Mouse (Mus musculus): ENCODE measurements around the gene Zmynd19. TPM values are rescaled to one million over a fixed set of nuclear protein-coding genes. Genes with fewer than 3 reads are reported as not detected.
A peak's percentile ranks its signal among the peaks of the same experiment; 100 is the strongest.

Zmynd19 gene
- polyA plus RNA-seq, 1 experiment from 2014 or later = 31.1 TPM

GRCm38 (mm10) chr2:24918930-24919838 lies 30.4 kb upstream of the Zmynd19 start, which contains the start of gene Ehmt1:
Ehmt1 (minus strand) TSS chr2:24919614.
- DNase-seq (ENCODE audit: low read depth, low spot score) = no peak
- peak; percentile 87 for ATAC-seq
- ChIA-PET CTCF (interaction anchor here (0.9 to 2.8 kb wide), 3 partner anchors 11 to 44 kb away, joined by 3 to 9 read pairs (median 4); no protein-coding TSS in a partner anchor), POLR2A (interaction anchor here (1.0 to 1.5 kb wide), 5 partner anchors 9 to 55 kb away, joined by 3 to 6 read pairs (median 4); partner anchors contain the start of gene Zmynd19)
- no peak for TF ChIP-seq CTCF (IDR thresholded peaks at IDR 0.05)
- H3K27me3 ChIP-seq = no peaks in the 10 kb centered on the region
- in situ Hi-C loops (cut with MboI; ENCODE audit: low pct_unique_long_range_greater_than_20kb) = no loop called here

GRCm38 (mm10) chr2:24919839-24920175 lies 29.8 kb upstream of the Zmynd19 start:
- ATAC-seq = peak; percentile 24
- ChIA-PET CTCF (interaction anchor here (0.9 kb wide), 1 partner anchor 43 kb away, joined by 3 read pairs; no protein-coding TSS in a partner anchor), POLR2A (interaction anchor here (1.0 to 1.5 kb wide), 4 partner anchors 8 to 30 kb away, joined by 3 to 6 read pairs (median 4); partner anchors contain the start of gene Zmynd19)
- in situ Hi-C loops (cut with MboI; ENCODE audit: low pct_unique_long_range_greater_than_20kb) = no loop called here
- TF ChIP-seq CTCF (IDR thresholded peaks at IDR 0.05) = no peak
- no peaks in the 10 kb centered on the region for H3K27me3 ChIP-seq
- DNase-seq (ENCODE audit: low read depth, low spot score) = no peak

- ChIA-PET POLR2A (interaction anchor here (1.0 kb wide), 1 partner anchor 9 kb away, joined by 4 read pairs; no protein-coding TSS in a partner anchor), CTCF (interaction anchor here (1.1 to 2.1 kb wide), 4 partner anchors 9 to 57 kb away, joined by 3 to 7 read pairs (median 4); no protein-coding TSS in a partner anchor)
- ATAC-seq (no peak), DNase-seq (ENCODE audit: low read depth, low spot score) (no peak)
- H3K27me3 ChIP-seq = no peaks in the 10 kb centered on the region
- in situ Hi-C loops (cut with MboI; ENCODE audit: low pct_unique_long_range_greater_than_20kb) = no loop called here
- peak; percentile 73 for TF ChIP-seq CTCF (IDR thresholded peaks at IDR 0.05)
Observed at GRCm38 (mm10) chr2:24923561-24923960, 26.0 kb upstream of the Zmynd19 start.

GRCm38 (mm10) chr2:24925284-24925683 lies 24.3 kb upstream of the Zmynd19 start:
- no peak for DNase-seq (ENCODE audit: low read depth, low spot score)
- in situ Hi-C loops (cut with MboI; ENCODE audit: low pct_unique_long_range_greater_than_20kb) = no loop called here
- ChIA-PET CTCF (no interaction called here), POLR2A (no interaction called here)
- TF ChIP-seq CTCF (IDR thresholded peaks at IDR 0.05) = no peak
- no peaks in the 10 kb centered on the region for H3K27me3 ChIP-seq
- no peak for ATAC-seq

GRCm38 (mm10) chr2:24926345-24926964 lies 23.1 kb upstream of the Zmynd19 start:
- ATAC-seq = no peak
- no peaks in the 10 kb centered on the region for H3K27me3 ChIP-seq
- POLR2A ChIA-PET = no interaction called here
- TF ChIP-seq CTCF (IDR thresholded peaks at IDR 0.05) = no peak
- CTCF ChIA-PET = no interaction called here
- in situ Hi-C loops (cut with MboI; ENCODE audit: low pct_unique_long_range_greater_than_20kb) = no loop called here
- no peak for DNase-seq (ENCODE audit: low read depth, low spot score)

GRCm38 (mm10) chr2:24926965-24927358 lies 22.6 kb upstream of the Zmynd19 start:
- POLR2A ChIA-PET = no interaction called here
- ATAC-seq (no peak), DNase-seq (ENCODE audit: low read depth, low spot score) (no peak)
- in situ Hi-C loops (cut with MboI; ENCODE audit: low pct_unique_long_range_greater_than_20kb) = no loop called here
- no peaks in the 10 kb centered on the region for H3K27me3 ChIP-seq
- no peak for TF ChIP-seq CTCF (IDR thresholded peaks at IDR 0.05)
- CTCF ChIA-PET = no interaction called here

GRCm38 (mm10) chr2:24927810-24928479 lies 21.6 kb upstream of the Zmynd19 start:
- CTCF ChIA-PET = interaction anchor here (1.2 kb wide), 1 partner anchor 17 kb away, joined by 3 read pairs; no protein-coding TSS in a partner anchor
- DNase-seq (ENCODE audit: low read depth, low spot score) = no peak
- TF ChIP-seq CTCF (IDR thresholded peaks at IDR 0.05) = no peak
- ATAC-seq = peak; percentile 58
- no peaks in the 10 kb centered on the region for H3K27me3 ChIP-seq
- POLR2A ChIA-PET = interaction anchor here (0.6 kb wide), 1 partner anchor 8 kb away, joined by 3 read pairs; the partner anchor contains the start of gene Ehmt1
- in situ Hi-C loops (cut with MboI; ENCODE audit: low pct_unique_long_range_greater_than_20kb) = no loop called here

GRCm38 (mm10) chr2:24929119-24929518 lies 20.5 kb upstream of the Zmynd19 start:
- POLR2A ChIA-PET = no interaction called here
- CTCF ChIA-PET = no interaction called here
- in situ Hi-C loops (cut with MboI; ENCODE audit: low pct_unique_long_range_greater_than_20kb) = no loop called here
- H3K27me3 ChIP-seq = no peaks in the 10 kb centered on the region
- no peak for TF ChIP-seq CTCF (IDR thresholded peaks at IDR 0.05)
- DNase-seq (ENCODE audit: low read depth, low spot score) = no peak
- ATAC-seq = no peak

- TF ChIP-seq CTCF (IDR thresholded peaks at IDR 0.05) = no peak
- in situ Hi-C loops (cut with MboI; ENCODE audit: low pct_unique_long_range_greater_than_20kb) = no loop called here
- no peak for DNase-seq (ENCODE audit: low read depth, low spot score)
- no peak for ATAC-seq
- ChIA-PET POLR2A (interaction anchor here (0.7 kb wide), 1 partner anchor 37 kb away, joined by 3 read pairs; no protein-coding TSS in a partner anchor), CTCF (no interaction called here)
- no peaks in the 10 kb centered on the region for H3K27me3 ChIP-seq
Observed at GRCm38 (mm10) chr2:24929593-24929992, 20.0 kb upstream of the Zmynd19 start.

- ChIA-PET POLR2A (no interaction called here), CTCF (interaction anchor here (0.9 to 1.5 kb wide), 4 partner anchors 15 to 28 kb away, joined by 3 to 5 read pairs (median 4); partner anchors contain the start of genes Dph7 and Zmynd19)
- ATAC-seq = peak; percentile 70
- TF ChIP-seq CTCF (IDR thresholded peaks at IDR 0.05) = no peak
- in situ Hi-C loops (cut with MboI; ENCODE audit: low pct_unique_long_range_greater_than_20kb) = no loop called here
- peaks cover 4% of the 10 kb centered on the region for H3K27me3 ChIP-seq
- no peak for DNase-seq (ENCODE audit: low read depth, low spot score)
Observed at GRCm38 (mm10) chr2:24934441-24934963, 15.1 kb upstream of the Zmynd19 start.
